Mouse (Mus musculus) testis, adult 2 months (tissue): ENCODE results near the gene Hsp90b1.

ENCODE experiments used
- CTCF ChIP-seq: fragments of 200-500 bp; IDR thresholded peaks from 2 replicates; pipeline ENCODE4 v1.5.1; 2012; ENCODE audit warnings: low read depth, mild to moderate bottlenecking, inconsistent platforms, low read length, moderate library complexity; ENCODE audit not compliant: control insufficient read depth, insufficient read depth, insufficient replicate concordance
- POLR2A ChIP-seq: fragments of 200-500 bp; IDR thresholded peaks from 2 replicates; pipeline ENCODE4 v1.6.1; 2012; ENCODE audit warnings: low read depth, mild to moderate bottlenecking, inconsistent platforms, low read length, moderate library complexity; ENCODE audit not compliant: control insufficient read depth

DNA sequence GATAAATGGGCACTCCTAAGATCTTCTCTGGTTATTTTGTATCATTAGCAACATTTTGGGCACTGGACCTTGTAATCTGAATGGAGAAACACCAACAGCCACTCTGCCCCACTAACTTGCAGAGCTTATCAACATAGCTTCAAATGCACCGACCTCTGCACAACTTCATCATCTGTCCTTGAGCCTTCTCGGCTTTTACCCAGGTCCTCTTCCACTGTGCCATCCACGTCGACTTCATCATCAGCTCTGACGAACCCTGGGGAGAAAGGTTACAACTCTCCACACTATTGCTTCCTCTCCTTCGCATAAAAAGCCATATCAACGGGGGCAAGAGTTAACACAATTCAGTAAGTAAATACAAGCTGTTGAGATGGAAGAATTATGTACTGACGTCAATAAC is 1.2 kb downstream of the Hsp90b1 start:
- TF ChIP-seq CTCF, result no peak
- no peak for TF ChIP-seq POLR2A
